Mouse (Mus musculus) erythroblast, embryonic 14.5 days (primary cell): ENCODE data around the gene Zdhhc20.

ENCODE experiments used
- GATA1 ChIP-seq: IDR thresholded peaks from 2 replicates; pipeline ENCODE4 v1.6.1; 2012; ENCODE audit warnings: low read length, inconsistent platforms, mixed read lengths
- TAL1 ChIP-seq: IDR thresholded peaks from 3 replicates; pipeline ENCODE4 v1.6.1; 2012; ENCODE audit warnings: low read length, inconsistent platforms, mixed read lengths

- TF ChIP-seq TAL1: no peak
- no peak for TF ChIP-seq GATA1
Measured at GRCm38 (mm10) chr14:57887171-57887570, 2.9 kb downstream of the Zdhhc20 start.
